Mouse (Mus musculus) G1E (cell line): Measurements from ENCODE around the gene Gm33543. TPM values are rescaled to one million over a fixed set of nuclear protein-coding genes. Genes with fewer than 3 reads are reported as not detected.

Experiments
- ATAC-seq: 2 replicates; pipeline ENCODE4 v1.8.0; 2016; ENCODE audit warnings: mild to moderate bottlenecking; ENCODE audit not compliant: insufficient number of reproducible peaks, poor library complexity, low FRiP score, severe bottlenecking; ENCODE audit errors: extremely low read depth
- DNase-seq: peaks from one replicate; pipeline ENCODE4 v3.0.0; 2012; ENCODE audit warnings: low spot score
- H3K27me3 ChIP-seq: 2 replicates; pipeline ENCODE4 v1.6.1; 2012; ENCODE audit warnings: mild to moderate bottlenecking, low read length, inconsistent platforms; ENCODE audit not compliant: insufficient read depth
- H3K36me3 ChIP-seq: replicated peaks from 2 replicates; pipeline ENCODE3; 2012; ENCODE audit warnings: mild to moderate bottlenecking, inconsistent platforms
- H3K4me1 ChIP-seq: 2 replicates; pipeline ENCODE4 v1.6.1; 2012; ENCODE audit warnings: low read depth, low read length, inconsistent platforms, mixed read lengths; ENCODE audit not compliant: insufficient read depth
- H3K4me3 ChIP-seq: 2 replicates; pipeline ENCODE4 v1.5.1; 2012; ENCODE audit warnings: low read depth, mild to moderate bottlenecking, inconsistent platforms, low read length, moderate library complexity, mixed read lengths
- H3K9me3 ChIP-seq: replicated peaks from 2 replicates; pipeline ENCODE4 v1.6.1; 2012; ENCODE audit warnings: inconsistent platforms
- CTCF ChIP-seq: IDR thresholded peaks from 2 replicates; pipeline ENCODE4 v1.5.1; 2012; ENCODE audit warnings: low read depth, low read length, inconsistent platforms, mixed read lengths
- GATA1 ChIP-seq: IDR thresholded peaks from 2 replicates; pipeline ENCODE4 v1.6.1; 2012; ENCODE audit warnings: borderline replicate concordance, low read length, inconsistent platforms, mixed read lengths
- GATA2 ChIP-seq: IDR thresholded peaks from 2 replicates; pipeline ENCODE4 v1.6.1; 2012; ENCODE audit warnings: low read depth, low read length, inconsistent platforms, borderline replicate concordance
- POLR2AphosphoS5 ChIP-seq: IDR thresholded peaks from 2 replicates; pipeline ENCODE4 v1.6.1; 2012; ENCODE audit warnings: low read depth, low read length, inconsistent platforms; ENCODE audit not compliant: insufficient replicate concordance
- TAL1 ChIP-seq: conservative IDR thresholded peaks from 2 replicates; pipeline ENCODE4 v1.6.1; 2012; ENCODE audit warnings: low read depth, low read length, inconsistent platforms, mixed read lengths
- polyA plus RNA-seq: library from polyadenylated mRNA; stranded (reverse); fragments of >175 nt; gene quantifications from 2 replicates; pipeline ENCODE4 v1.2.3, GENCODE M21; 2012
- total RNA-seq, 2 experiments: library from RNA; stranded (forward) in 1 of 2; stranded (reverse) in 1 of 2; fragments of 200-1000 nt in 1 of 2; fragments of >200 nt in 1 of 2; fragmentation: Nextera tagmentation in 1 of 2; gene quantifications; 2 replicates each; pipeline ENCODE4 v1.2.3; 2014 to 2017

The Gm33543 gene
- total and polyA plus RNA-seq, 3 experiments: 0.16 TPM; not detected in 2

DNA sequence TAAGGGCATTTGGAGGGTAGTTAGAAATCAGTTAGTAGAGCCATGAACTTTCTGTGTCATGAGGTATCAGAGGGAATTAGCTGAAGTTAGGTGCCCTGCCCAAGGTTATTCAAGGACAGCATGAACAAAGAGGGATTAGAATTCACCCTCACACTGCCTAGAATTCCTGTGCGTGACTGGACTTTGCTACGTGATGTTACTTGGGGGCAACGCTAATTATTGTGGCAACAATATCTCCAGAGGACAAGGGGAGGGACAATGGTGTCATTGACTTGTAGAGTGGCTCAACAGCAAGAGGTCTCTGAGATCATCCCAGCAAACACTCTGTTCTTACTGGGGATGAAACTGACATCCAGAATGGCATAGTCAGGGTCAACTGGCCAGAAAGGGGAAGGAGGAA is 2.9 kb downstream of the Gm33543 start:
- TF ChIP-seq TAL1 (no peak), CTCF (no peak)
- DNase-seq (no peak), ATAC-seq (no peak)
- H3K9me3 ChIP-seq: no peaks in the 10 kb centered on the region
- H3K36me3 ChIP-seq: no peaks in the 10 kb centered on the region
- no peaks in the 10 kb centered on the region for H3K4me1 ChIP-seq
- H3K4me3 ChIP-seq: no peak overlapping the region
- no peaks in the 10 kb centered on the region for H3K27me3 ChIP-seq

DNA sequence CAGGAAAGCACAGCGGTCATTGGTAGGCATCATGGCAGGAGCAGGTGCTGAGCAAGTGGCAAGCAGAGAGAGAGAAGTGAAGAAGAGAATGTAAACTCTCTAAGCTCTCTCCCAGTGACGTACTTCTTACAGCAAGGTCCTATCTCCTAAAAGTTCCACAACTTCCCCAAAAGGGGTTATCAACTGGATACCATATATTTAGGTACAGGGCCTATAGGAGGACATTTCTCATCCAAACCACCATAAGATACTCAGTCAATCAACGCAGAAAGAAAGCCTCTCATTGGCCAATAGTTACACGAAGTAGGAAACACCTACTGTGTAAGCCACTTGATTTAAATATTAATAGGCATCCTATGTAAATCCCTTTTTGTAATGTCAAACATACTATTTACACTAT is 3.7 kb downstream of the Gm33543 start:
- no peaks in the 10 kb centered on the region for H3K4me1 ChIP-seq
- ATAC-seq: no peak
- no peaks in the 10 kb centered on the region for H3K27me3 ChIP-seq
- H3K36me3 ChIP-seq: no peaks in the 10 kb centered on the region
- no peak for DNase-seq
- TF ChIP-seq POLR2AphosphoS5 (no peak), TAL1 (no peak)
- H3K9me3 ChIP-seq: no peaks in the 10 kb centered on the region
- no peak overlapping the region for H3K4me3 ChIP-seq

DNA sequence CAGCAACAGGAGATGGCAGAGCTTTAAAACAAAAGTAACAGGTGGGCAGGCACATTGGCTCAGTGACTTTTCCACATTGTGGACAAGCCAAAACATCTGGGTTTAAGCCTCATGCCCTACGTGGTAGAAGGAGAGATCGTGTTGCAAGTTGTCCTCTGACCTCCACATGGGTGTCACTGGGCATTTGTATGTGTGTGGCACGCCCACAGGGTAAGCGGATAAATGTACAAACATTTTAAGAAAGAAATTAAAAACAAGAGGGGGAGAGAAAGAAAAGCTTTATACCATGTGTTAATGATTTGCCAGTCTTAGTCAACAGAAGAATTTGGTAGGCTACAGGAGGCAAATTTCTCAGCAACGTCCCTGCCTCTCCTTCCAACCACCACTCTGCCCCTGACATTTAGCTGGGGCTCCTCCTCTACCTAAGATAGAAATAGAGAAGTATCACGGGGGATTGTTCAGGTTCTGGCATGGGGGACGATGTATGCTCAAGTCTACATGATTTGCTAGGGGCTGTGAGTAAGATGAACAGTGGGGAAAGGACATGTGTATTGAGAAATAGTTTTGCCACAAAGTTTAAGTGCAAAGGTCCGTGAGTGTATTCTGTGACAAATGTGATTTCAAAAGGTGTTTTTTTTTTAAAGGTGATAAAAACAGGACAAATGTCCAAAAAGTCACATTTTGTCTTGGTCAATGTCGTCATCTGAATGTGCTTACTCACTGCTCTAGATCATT is 6.0 kb downstream of the Gm33543 start:
- Histone ChIP-seq H3K27me3 (no peaks in the 10 kb centered on the region), H3K4me1 (no peaks in the 10 kb centered on the region), H3K36me3 (no peaks in the 10 kb centered on the region), H3K9me3 (no peaks in the 10 kb centered on the region), H3K4me3 (no peak overlapping the region)
- TF ChIP-seq POLR2AphosphoS5: no peak
- no peak for TF ChIP-seq TAL1
- TF ChIP-seq GATA2: no peak
- TF ChIP-seq GATA1: no peak
- TF ChIP-seq CTCF: no peak
- ATAC-seq (no peak), DNase-seq (no peak)

DNA sequence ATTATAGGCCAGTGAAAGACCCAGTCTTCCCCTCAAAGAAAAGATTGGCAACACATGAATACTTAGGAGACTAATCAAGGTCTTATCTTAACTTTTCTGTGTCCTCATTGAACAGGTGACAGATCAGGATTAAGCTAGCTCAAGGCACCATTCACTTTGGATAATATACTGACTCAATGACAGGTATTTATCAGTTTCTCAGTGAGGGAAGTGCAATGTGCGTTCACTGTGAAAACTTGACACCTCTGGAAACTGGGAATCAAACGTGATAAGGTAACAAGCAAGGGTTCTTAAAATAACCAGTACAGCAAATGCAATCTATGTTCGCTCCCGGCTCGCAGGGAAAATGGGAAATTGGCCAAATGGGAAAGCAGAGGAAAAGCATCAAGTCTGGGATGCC is 11.8 kb downstream of the Gm33543 start:
- no peaks in the 10 kb centered on the region for H3K4me1 ChIP-seq
- DNase-seq (no peak), ATAC-seq (no peak)
- H3K36me3 ChIP-seq: no peaks in the 10 kb centered on the region
- H3K9me3 ChIP-seq: no peaks in the 10 kb centered on the region
- H3K27me3 ChIP-seq: no peaks in the 10 kb centered on the region
- TF ChIP-seq GATA2: no peak
- TF ChIP-seq POLR2AphosphoS5: no peak
- no peak for TF ChIP-seq CTCF
- no peak for TF ChIP-seq GATA1
- no peak for TF ChIP-seq TAL1
- H3K4me3 ChIP-seq: no peak overlapping the region

DNA sequence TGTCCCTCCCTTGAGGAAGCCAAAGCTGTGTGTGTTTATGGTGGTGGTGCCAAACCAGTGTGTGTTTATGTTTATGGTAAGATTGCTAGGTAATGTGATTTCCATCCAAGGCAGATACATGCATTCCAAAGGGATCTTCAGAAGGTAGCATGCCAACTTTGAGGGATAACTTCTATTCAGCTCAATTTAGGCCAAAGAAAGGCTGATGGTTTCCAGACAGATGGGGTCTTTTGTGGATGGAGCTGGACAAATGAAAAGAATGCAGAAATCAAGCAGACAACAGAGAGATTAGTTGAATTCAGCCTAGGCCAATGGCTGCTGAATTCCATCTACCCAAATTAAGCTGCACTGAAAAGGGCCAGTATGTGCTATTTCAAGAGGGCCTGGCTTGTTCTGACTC is 13.3 kb downstream of the Gm33543 start:
- Histone ChIP-seq H3K4me3 (no peak overlapping the region), H3K9me3 (no peaks in the 10 kb centered on the region), H3K4me1 (no peaks in the 10 kb centered on the region), H3K27me3 (no peaks in the 10 kb centered on the region), H3K36me3 (no peaks in the 10 kb centered on the region)
- no peak for ATAC-seq
- no peak for DNase-seq
- TF ChIP-seq GATA2 (no peak), TAL1 (no peak), POLR2AphosphoS5 (no peak), GATA1 (no peak), CTCF (no peak)

DNA sequence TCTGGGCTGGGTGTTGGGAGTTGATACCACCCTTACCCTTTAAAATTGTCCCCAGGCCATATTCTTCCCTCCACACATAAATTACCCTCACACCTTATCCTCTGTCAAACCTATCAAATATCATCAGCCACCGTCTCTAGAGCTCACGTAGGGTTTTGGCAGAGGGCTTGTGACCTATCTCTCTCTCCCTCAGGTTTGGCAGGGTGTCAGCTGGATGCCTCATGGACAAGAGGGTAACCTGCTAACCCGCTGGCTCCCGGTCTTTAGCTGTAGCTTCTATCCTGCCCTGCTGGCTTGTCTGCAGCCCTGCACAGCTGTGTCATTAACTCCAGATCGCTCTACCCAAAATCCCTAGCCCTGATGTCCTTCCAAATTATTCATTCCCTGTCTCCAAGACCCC is 14.4 kb downstream of the Gm33543 start:
- ATAC-seq (no peak), DNase-seq (no peak)
- Histone ChIP-seq H3K9me3 (no peaks in the 10 kb centered on the region), H3K27me3 (no peaks in the 10 kb centered on the region), H3K36me3 (no peaks in the 10 kb centered on the region), H3K4me1 (no peaks in the 10 kb centered on the region), H3K4me3 (no peak overlapping the region)
- TF ChIP-seq GATA1 (no peak), GATA2 (no peak), POLR2AphosphoS5 (no peak), CTCF (no peak), TAL1 (no peak)

DNA sequence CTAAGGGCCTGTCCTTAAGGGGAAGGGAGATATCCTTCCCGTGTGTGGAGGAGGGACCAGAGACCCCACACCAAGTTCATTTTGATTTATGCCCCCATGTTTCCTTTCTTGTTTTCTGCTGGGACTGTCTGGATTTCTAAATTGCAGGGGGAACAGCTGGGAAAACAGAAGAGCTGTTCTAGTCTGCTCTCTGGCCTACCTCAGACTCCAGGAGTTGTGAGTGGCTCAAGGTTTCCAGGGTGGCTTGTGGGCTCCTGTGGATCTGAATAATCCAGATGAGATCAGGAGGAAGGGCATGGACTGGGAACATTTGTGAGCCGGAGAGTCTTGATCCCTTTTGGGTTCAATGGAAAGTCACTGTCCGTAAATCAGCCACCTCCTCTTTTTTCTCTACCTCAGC is 17.1 kb downstream of the Gm33543 start:
- Histone ChIP-seq H3K4me3 (no peak overlapping the region), H3K4me1 (no peaks in the 10 kb centered on the region), H3K36me3 (no peaks in the 10 kb centered on the region), H3K27me3 (no peaks in the 10 kb centered on the region), H3K9me3 (no peaks in the 10 kb centered on the region)
- TF ChIP-seq GATA1 (no peak), CTCF (no peak), POLR2AphosphoS5 (no peak), TAL1 (no peak), GATA2 (no peak)
- no peak for DNase-seq
- no peak for ATAC-seq
